Mouse (Mus musculus): Measurements from ENCODE around the gene Car2.

Gene Car2

DNA sequence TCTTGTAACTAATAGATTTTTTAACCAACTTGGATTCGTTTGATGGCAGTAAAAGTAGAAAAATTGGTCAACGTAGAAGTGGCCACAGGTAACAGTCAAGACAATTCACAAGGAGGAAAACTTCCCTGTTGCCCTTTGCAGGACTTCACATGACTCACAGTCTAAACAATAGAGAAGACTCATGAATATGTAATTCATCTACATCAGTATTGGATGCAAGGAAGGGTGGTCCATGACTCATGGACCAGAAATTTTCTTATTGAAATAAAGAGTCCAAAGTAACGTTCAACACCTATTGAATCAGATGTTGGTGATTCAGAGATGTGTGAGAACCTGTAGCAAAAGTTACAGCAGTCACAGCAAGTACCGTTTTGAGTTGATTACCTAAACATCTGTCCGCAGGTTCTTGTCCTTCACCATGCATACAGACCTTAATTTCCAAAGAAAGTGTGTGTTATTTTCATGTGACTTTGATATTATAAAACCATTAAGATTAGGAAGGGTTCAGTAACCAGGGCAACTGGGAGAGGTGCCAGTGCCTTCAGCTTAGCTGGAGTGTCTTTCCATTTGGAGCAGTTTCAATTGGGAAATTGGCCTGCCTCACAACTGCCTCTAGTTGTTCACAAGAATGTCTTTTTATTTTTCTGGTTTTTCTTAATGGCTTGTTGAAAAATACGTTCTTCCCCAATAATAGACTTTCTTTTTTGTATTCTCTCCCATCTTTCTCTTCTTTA, 62.2 kb downstream of the Car2 start:
- WGBS, result 61% methylated on average over 6 of the region's 6 CpGs

DNA sequence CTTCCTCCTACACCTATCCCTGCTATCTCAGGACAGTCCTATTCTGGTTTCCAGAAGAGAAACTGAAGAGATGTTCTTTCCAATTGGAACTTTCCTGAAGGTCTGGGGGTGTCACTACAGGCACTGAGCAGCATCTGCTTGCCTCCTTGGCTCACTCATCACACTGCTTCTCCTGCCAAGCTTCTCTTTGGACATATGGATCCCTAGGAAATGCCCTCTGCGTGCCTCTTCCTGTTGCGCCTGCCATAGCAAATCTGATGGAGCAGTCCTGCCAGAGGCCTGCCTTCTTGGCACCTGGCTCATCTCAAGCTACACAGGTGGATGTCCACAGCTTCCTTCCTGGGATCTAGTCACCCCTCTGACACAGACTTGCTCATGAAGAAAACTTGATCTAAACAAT, 64.0 kb downstream of the Car2 start:
- WGBS, result 42% methylated on average over 2 of the region's 2 CpGs
